Mouse (Mus musculus) liver, embryonic 13.5 days (tissue): Measurements from ENCODE around the gene Ocln. TPM values are rescaled to one million over a fixed set of nuclear protein-coding genes. Genes with fewer than 3 reads are reported as not detected.
"Not testable (repeated sequence)": the region's sequence is repeated elsewhere in the genome, so short reads cannot be mapped to it uniquely, and the experiment has no call there.

ENCODE experiments used
- ATAC-seq: fragments of 200-750 bp; cut with Nextera tagmentation; 2 replicates; pipeline ENCODE4 v1.8.0; 2017; ENCODE audit warnings: low read depth, mild to moderate bottlenecking, moderate number of reproducible peaks, moderate library complexity
- DNase-seq: peaks from one replicate; pipeline ENCODE4 v3.0.0; 2022
- H3K27ac ChIP-seq: fragments of 300-500 bp; sonication (generic); 2 replicates; pipeline ENCODE4 v1.5.1; 2015; ENCODE audit warnings: moderate library complexity, mild to moderate bottlenecking, inconsistent platforms
- H3K27me3 ChIP-seq: fragments of 300-500 bp; sonication (generic); 2 replicates; pipeline ENCODE4 v1.6.1; 2015; ENCODE audit warnings: mild to moderate bottlenecking, inconsistent platforms
- H3K36me3 ChIP-seq: fragments of 300-500 bp; sonication (generic); 2 replicates; pipeline ENCODE4 v1.6.1; 2015; ENCODE audit warnings: mild to moderate bottlenecking, inconsistent platforms
- H3K4me1 ChIP-seq: fragments of 300-500 bp; sonication (generic); replicated peaks from 2 replicates; pipeline ENCODE4 v1.6.1; 2015; ENCODE audit warnings: inconsistent platforms
- H3K4me2 ChIP-seq: fragments of 300-500 bp; sonication (generic); 2 replicates; pipeline ENCODE4 v1.6.1; 2015; ENCODE audit warnings: inconsistent platforms, mild to moderate bottlenecking, moderate library complexity
- H3K4me3 ChIP-seq: fragments of 300-500 bp; sonication (generic); replicated peaks from 2 replicates; pipeline ENCODE4 v1.5.1; 2015; ENCODE audit warnings: mild to moderate bottlenecking, inconsistent platforms
- H3K9ac ChIP-seq: fragments of 300-500 bp; sonication (generic); 2 replicates; pipeline ENCODE4 v1.6.1; 2015; ENCODE audit warnings: mild to moderate bottlenecking, inconsistent platforms
- H3K9me3 ChIP-seq: fragments of 300-500 bp; sonication (generic); replicated peaks from 2 replicates; pipeline ENCODE4 v1.6.1; 2016; ENCODE audit warnings: inconsistent platforms
- WGBS: fragments of 180-500 bp; shearing (Covaris S2); methylation state at CpG from one replicate; pipeline ENCODE4 v1.1.7; 2015; ENCODE audit not compliant: insufficient replicate concordance; 5-methylcytosine and 5-hydroxymethylcytosine counted together
- polyA plus RNA-seq: library from polyadenylated mRNA; unstranded; fragments of >200 nt; fragmentation: Nextera tagmentation; extraction: Ambion mirVana; gene quantifications from 2 replicates; pipeline ENCODE4 v1.2.1, GENCODE M21; 2015

Gene Ocln
- polyA plus RNA-seq, 1 experiment from 2014 or later: 5.3 TPM

GRCm38 (mm10) chr13:100483610-100484009 lies 68.9 kb downstream of the Ocln start:
- H3K4me3 ChIP-seq: no peak overlapping the region
- peaks cover 46% of the 10 kb centered on the region for H3K36me3 ChIP-seq
- no peak for ATAC-seq
- 85% methylated on average over 7 of the region's 7 CpGs for WGBS
- H3K27me3 ChIP-seq: no peaks in the 10 kb centered on the region
- H3K27ac ChIP-seq: no peak overlapping the region
- no peak overlapping the region for H3K9ac ChIP-seq
- DNase-seq: no peak
- H3K9me3 ChIP-seq: no peaks in the 10 kb centered on the region
- H3K4me2 ChIP-seq: no peak overlapping the region
- no peaks in the 10 kb centered on the region for H3K4me1 ChIP-seq

GRCm38 (mm10) chr13:100463527-100464222 lies 88.8 kb downstream of the Ocln start:
- Histone ChIP-seq H3K9ac (no peak overlapping the region), H3K4me2 (0 out of 2 replicates have a peak overlapping the region, but pooled peaks have one; percentile 5), H3K4me3 (no peak overlapping the region), H3K4me1 (peaks cover 9% of the 10 kb centered on the region), H3K27ac (no peak overlapping the region), H3K27me3 (no peaks in the 10 kb centered on the region), H3K36me3 (peaks cover 39% of the 10 kb centered on the region), H3K9me3 (no peaks in the 10 kb centered on the region)
- DNase-seq (no peak), ATAC-seq (peak; percentile 92)
- 57% methylated on average over 2 of the region's 2 CpGs for WGBS

- no peak overlapping the region for H3K9ac ChIP-seq
- peaks cover 9% of the 10 kb centered on the region for H3K4me1 ChIP-seq
- no peak overlapping the region for H3K27ac ChIP-seq
- H3K9me3 ChIP-seq: no peaks in the 10 kb centered on the region
- 76% methylated on average over 3 of the region's 3 CpGs for WGBS
- H3K4me3 ChIP-seq: no peak overlapping the region
- H3K27me3 ChIP-seq: no peaks in the 10 kb centered on the region
- ATAC-seq: no peak
- peaks cover 20% of the 10 kb centered on the region for H3K36me3 ChIP-seq
- DNase-seq: no peak
- H3K4me2 ChIP-seq: no peak overlapping the region
Measured at GRCm38 (mm10) chr13:100461336-100461735, 91.2 kb downstream of the Ocln start.

GRCm38 (mm10) chr13:100452415-100453127 lies 99.9 kb downstream of the Ocln start, which contains the start of gene Naip1:
Naip1 (minus strand) TSS chr13:100452869.
- not testable (repeated sequence) for H3K9ac ChIP-seq, H3K4me3 ChIP-seq, H3K4me1 ChIP-seq, H3K27ac ChIP-seq, H3K9me3 ChIP-seq, H3K27me3 ChIP-seq, H3K36me3 ChIP-seq, DNase-seq, H3K4me2 ChIP-seq, ATAC-seq
- whole genome bisulfite sequencing: 59% methylated on average over 8 of the region's 8 CpGs

GRCm38 (mm10) chr13:100449495-100449894 lies 103.0 kb downstream of the Ocln start:
- 32% methylated on average over 1 of the region's 1 CpGs for WGBS
- ATAC-seq: no peak

More at GRCm38 (mm10) chr13:100449495-100449894, 103.0 kb downstream of the Ocln start:
- Histone ChIP-seq H3K27ac (no peak overlapping the region), H3K9me3 (no peaks in the 10 kb centered on the region), H3K4me3 (no peak overlapping the region), H3K9ac (no peak overlapping the region), H3K4me1 (no peaks in the 10 kb centered on the region), H3K4me2 (no peak overlapping the region), H3K27me3 (no peaks in the 10 kb centered on the region), H3K36me3 (no peaks in the 10 kb centered on the region)
- no peak for DNase-seq

Other genes with a start within 250 kb of the Ocln start
- gene Naip6, start 235.0 kb downstream of the Ocln start, polyA plus RNA-seq: 0.23 TPM in 2 replicates
- not detected in 2 replicates for gene Naip1, start 99.8 kb downstream of the Ocln start, polyA plus RNA-seq
- 42.5 and 47.7 TPM in 2 replicates for gene Gtf2h2, start 60.1 kb downstream of the Ocln start, polyA plus RNA-seq
- 6.0 and 6.4 TPM in 2 replicates for gene Marveld2, start 64.3 kb upstream of the Ocln start, polyA plus RNA-seq
- 219 and 231 TPM in 2 replicates for gene Ak6, start 98.3 kb upstream of the Ocln start, polyA plus RNA-seq
- 15.2 and 18.6 TPM in 2 replicates for gene Rad17, start 98.3 kb upstream of the Ocln start, polyA plus RNA-seq
- gene Taf9, start 98.9 kb upstream of the Ocln start, polyA plus RNA-seq: 15.9 and 16.8 TPM in 2 replicates
- 5.3 and 6.0 TPM in 2 replicates for gene Ccdc125, start 117.0 kb upstream of the Ocln start, polyA plus RNA-seq
- 49.1 and 54.9 TPM in 2 replicates for gene Cdk7, start 178.2 kb upstream of the Ocln start, polyA plus RNA-seq
- 159 and 167 TPM in 2 replicates for gene Mrps36, start 191.9 kb upstream of the Ocln start, polyA plus RNA-seq
- 46.2 and 57.1 TPM in 2 replicates for gene Cenph, start 223.2 kb upstream of the Ocln start, polyA plus RNA-seq
- gene Ccnb1, start 233.9 kb upstream of the Ocln start, polyA plus RNA-seq: 277 and 297 TPM in 2 replicates